Mouse (Mus musculus) heart, postnatal 0 days (tissue): ENCODE data around the gene D3Ertd254e. TPM values are rescaled to one million over a fixed set of nuclear protein-coding genes. Genes with fewer than 3 reads are reported as not detected.
A peak's percentile ranks its signal among the peaks of the same experiment; 100 is the strongest.
"Not testable (repeated sequence)": the region's sequence is repeated elsewhere in the genome, so short reads cannot be mapped to it uniquely, and the experiment has no call there.

Experiments used
- ATAC-seq: fragments of 200-750 bp; cut with Nextera tagmentation; 2 replicates; pipeline ENCODE4 v1.8.0; 2017; ENCODE audit warnings: low read depth, moderate number of reproducible peaks, moderate library complexity; ENCODE audit not compliant: insufficient read depth
- DNase-seq: peaks from one replicate; pipeline ENCODE4 v3.0.0-alpha.2; 2016; ENCODE audit warnings: low spot score
- H3K27ac ChIP-seq: fragments of 300-500 bp; sonication (generic); 2 replicates; pipeline ENCODE4 v1.5.1; 2014; ENCODE audit warnings: low read depth, mild to moderate bottlenecking
- H3K27me3 ChIP-seq: fragments of 300-500 bp; sonication (generic); 2 replicates; pipeline ENCODE4 v1.6.1; 2014; ENCODE audit warnings: low read length, mixed read lengths; ENCODE audit not compliant: control insufficient read depth, insufficient read depth
- H3K36me3 ChIP-seq: fragments of 300-500 bp; sonication (generic); replicated peaks from 2 replicates; pipeline ENCODE4 v1.6.1; 2014; ENCODE audit warnings: low read length, mixed read lengths; ENCODE audit not compliant: control insufficient read depth, insufficient read depth
- H3K4me1 ChIP-seq: fragments of 300-500 bp; sonication (generic); 2 replicates; pipeline ENCODE4 v1.6.1; 2014; ENCODE audit warnings: antibody characterized with exemption; ENCODE audit not compliant: control insufficient read depth, insufficient read depth
- H3K4me2 ChIP-seq: fragments of 300-500 bp; sonication (generic); 2 replicates; pipeline ENCODE4 v1.6.1; 2014; ENCODE audit warnings: low read depth, mild to moderate bottlenecking, low read length, moderate library complexity
- H3K4me3 ChIP-seq: fragments of 300-500 bp; sonication (generic); 2 replicates; pipeline ENCODE4 v1.5.1; 2014; ENCODE audit warnings: low read depth, low read length
- H3K9ac ChIP-seq: fragments of 300-500 bp; sonication (generic); replicated peaks from 2 replicates; pipeline ENCODE4 v1.6.1; 2014; ENCODE audit warnings: low read depth, low read length, mixed read lengths
- H3K9me3 ChIP-seq: fragments of 300-500 bp; sonication (generic); replicated peaks from 2 replicates; pipeline ENCODE4 v1.6.1; 2016; ENCODE audit warnings: low read length; ENCODE audit not compliant: control insufficient read depth
- CTCF ChIP-seq: IDR thresholded peaks from 2 replicates; pipeline ENCODE4 v1.5.1; 2016; ENCODE audit warnings: antibody characterized with exemption, control low read depth, low read depth
- EP300 ChIP-seq: IDR thresholded peaks from 2 replicates; pipeline ENCODE4 v1.6.1; 2016; ENCODE audit warnings: antibody characterized with exemption, low read depth
- WGBS: fragments of 180-500 bp; shearing (Covaris S2); extraction: QIAGEN DNeasy Blood & Tissue Kit; methylation state at CpG from one replicate; pipeline ENCODE4 v1.1.7; 2014; 5-methylcytosine and 5-hydroxymethylcytosine counted together
- polyA plus RNA-seq: library from polyadenylated mRNA; unstranded; fragments of >200 nt; fragmentation: Nextera tagmentation; extraction: Ambion mirVana; gene quantifications from 2 replicates; pipeline ENCODE4 v1.2.1, GENCODE M21; 2015
- total RNA-seq: library from RNA; depleted of rRNA; stranded (reverse); fragments of >200 nt; gene quantifications from 2 replicates; pipeline ENCODE4 v1.2.3, GENCODE M21; 2014; ENCODE audit warnings: low replicate concordance; rRNA removed

The D3Ertd254e gene
- 4.1 and 4.9 TPM in 2 replicates for total RNA-seq
- polyA plus RNA-seq: 3.0 and 3.4 TPM in 2 replicates

- Histone ChIP-seq H3K9me3 (no peaks in the 10 kb centered on the region), H3K4me1 (peaks cover 23% of the 10 kb centered on the region), H3K27ac (peak within 1 kb of the TSS; percentile 88), H3K9ac (peak within 1 kb of the TSS; percentile 88), H3K27me3 (no peaks in the 10 kb centered on the region), H3K36me3 (no peaks in the 10 kb centered on the region), H3K4me3 (peak within 1 kb of the TSS; percentile 84), H3K4me2 (peak within 1 kb of the TSS; percentile 83)
- under 1% methylated on average over 43 of the region's 54 CpGs for WGBS
- ATAC-seq: peak; percentile 97
- TF ChIP-seq CTCF: no peak
- TF ChIP-seq EP300: no peak
- DNase-seq: peak; percentile 97
Measured at GRCm38 (mm10) chr3:36150934-36151686, at the start of gene D3Ertd254e. TSS of gene D3Ertd254e (plus strand) at chr3:36151017.

GRCm38 (mm10) chr3:36116076-36116475, 34.7 kb upstream of the D3Ertd254e start:
- TF ChIP-seq EP300 (no peak), CTCF (no peak)
- no peaks in the 10 kb centered on the region for H3K36me3 ChIP-seq
- ATAC-seq (no peak), DNase-seq (no peak)
- no peak overlapping the region for H3K4me2 ChIP-seq
- 73% methylated on average over 4 of the region's 4 CpGs for WGBS
- H3K27ac ChIP-seq: no peak overlapping the region
- no peaks in the 10 kb centered on the region for H3K9me3 ChIP-seq
- no peak overlapping the region for H3K9ac ChIP-seq
- H3K4me1 ChIP-seq: no peaks in the 10 kb centered on the region
- no peak overlapping the region for H3K4me3 ChIP-seq
- no peaks in the 10 kb centered on the region for H3K27me3 ChIP-seq

- Histone ChIP-seq H3K4me1 (no peaks in the 10 kb centered on the region), H3K9me3 (peaks cover 8% of the 10 kb centered on the region), H3K4me2 (no peak overlapping the region), H3K4me3 (no peak overlapping the region), H3K27ac (no peak overlapping the region), H3K27me3 (no peaks in the 10 kb centered on the region), H3K36me3 (no peaks in the 10 kb centered on the region), H3K9ac (no peak overlapping the region)
- no peak for ATAC-seq
- DNase-seq: no peak
- TF ChIP-seq EP300: no peak
- no peak for TF ChIP-seq CTCF
Measured at GRCm38 (mm10) chr3:36119684-36120548, 30.9 kb upstream of the D3Ertd254e start.

GRCm38 (mm10) chr3:36126176-36126575, 24.6 kb upstream of the D3Ertd254e start:
- H3K27me3 ChIP-seq, H3K9ac ChIP-seq, H3K9me3 ChIP-seq, H3K4me1 ChIP-seq, ATAC-seq, H3K36me3 ChIP-seq, H3K4me2 ChIP-seq, DNase-seq, H3K27ac ChIP-seq, H3K4me3 ChIP-seq: not testable (repeated sequence)
- WGBS: 86% methylated on average over 9 of the region's 9 CpGs

- no peaks in the 10 kb centered on the region for H3K27me3 ChIP-seq
- no peaks in the 10 kb centered on the region for H3K4me1 ChIP-seq
- no peak overlapping the region for H3K4me2 ChIP-seq
- TF ChIP-seq EP300 (no peak), CTCF (no peak)
- ATAC-seq (no peak), DNase-seq (no peak)
- no peak overlapping the region for H3K9ac ChIP-seq
- no peak overlapping the region for H3K27ac ChIP-seq
- no peak overlapping the region for H3K4me3 ChIP-seq
- H3K36me3 ChIP-seq: no peaks in the 10 kb centered on the region
- H3K9me3 ChIP-seq: no peaks in the 10 kb centered on the region
Measured at GRCm38 (mm10) chr3:36136152-36136551, 14.7 kb upstream of the D3Ertd254e start.
